Mouse (Mus musculus): Measurements from ENCODE around the gene Ckap2.

Gene Ckap2

DNA sequence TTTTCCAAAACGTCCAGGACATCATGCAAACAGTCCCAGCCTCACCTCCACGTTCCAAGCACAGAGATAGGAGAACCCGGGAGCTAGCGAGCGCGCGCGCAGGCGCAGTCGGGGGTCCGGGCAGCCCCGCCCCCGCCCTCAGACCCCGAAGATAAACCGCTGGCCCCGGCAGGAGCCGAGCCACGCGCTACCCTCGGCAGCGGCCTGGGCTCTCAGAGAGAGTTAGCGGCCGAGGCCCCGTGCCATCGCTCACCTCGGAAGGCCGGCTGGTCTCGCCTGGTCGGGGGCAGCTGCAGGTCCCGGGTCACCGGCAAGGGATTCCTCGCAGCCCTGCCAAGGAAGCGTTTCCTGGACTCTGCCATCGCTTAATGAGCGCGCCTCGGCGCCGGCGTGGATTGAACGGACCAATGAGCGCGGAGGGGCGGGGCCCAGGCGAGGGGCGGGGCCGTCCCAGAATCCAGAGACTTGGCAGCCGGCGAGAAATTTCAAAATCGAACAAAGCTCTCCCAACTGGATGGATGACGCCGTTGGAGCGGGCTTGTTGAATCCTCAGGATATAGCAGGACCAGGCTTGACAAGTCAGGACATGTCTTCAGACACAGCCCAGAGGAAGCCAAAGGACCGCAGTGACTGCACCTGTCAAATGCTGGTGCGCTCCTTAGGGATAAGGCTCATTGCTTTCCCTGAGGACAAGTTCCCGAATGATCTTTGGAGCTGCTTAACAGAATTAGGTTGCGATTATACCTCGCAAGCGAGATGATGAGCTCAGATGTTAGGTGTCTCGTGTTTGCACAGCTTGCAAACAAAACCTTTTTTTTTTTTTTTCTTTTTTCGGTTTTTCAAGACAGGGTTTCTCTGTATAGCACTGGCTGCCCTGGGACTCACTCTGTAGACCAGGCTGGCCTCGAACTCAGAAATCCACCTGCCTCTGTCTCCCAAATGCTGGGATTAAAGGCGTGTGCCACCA lies at the start of gene Ckap2:
Gene Ckap2 (minus strand): TSS at position 389 of the 967 bp plus-strand sequence.
- DNase-seq (ENCODE audit: extremely low read depth, low read depth), result peak; percentile 62

DNA sequence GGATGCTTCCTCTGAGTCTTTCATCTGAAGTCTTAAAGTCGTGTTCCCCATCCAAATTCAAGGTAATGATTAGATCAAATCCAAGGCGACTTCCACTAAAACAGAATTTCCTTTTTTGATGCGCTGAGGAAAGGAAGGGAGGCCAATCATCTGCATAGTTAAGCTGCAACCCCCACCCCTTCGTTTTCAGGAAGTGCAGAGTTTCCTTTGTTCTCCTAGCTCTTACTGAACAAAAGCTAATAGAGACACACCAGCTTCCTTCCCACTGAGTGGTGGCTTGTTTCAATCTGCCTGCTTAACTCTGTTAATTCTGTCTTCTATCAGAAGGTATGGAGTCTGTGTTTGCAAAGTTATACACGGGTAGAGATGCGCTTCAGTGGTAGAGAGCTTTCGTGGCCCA lies 43.0 kb upstream of the Ckap2 start:
- peak; percentile 7 for DNase-seq (ENCODE audit: extremely low read depth, low read depth)

DNA sequence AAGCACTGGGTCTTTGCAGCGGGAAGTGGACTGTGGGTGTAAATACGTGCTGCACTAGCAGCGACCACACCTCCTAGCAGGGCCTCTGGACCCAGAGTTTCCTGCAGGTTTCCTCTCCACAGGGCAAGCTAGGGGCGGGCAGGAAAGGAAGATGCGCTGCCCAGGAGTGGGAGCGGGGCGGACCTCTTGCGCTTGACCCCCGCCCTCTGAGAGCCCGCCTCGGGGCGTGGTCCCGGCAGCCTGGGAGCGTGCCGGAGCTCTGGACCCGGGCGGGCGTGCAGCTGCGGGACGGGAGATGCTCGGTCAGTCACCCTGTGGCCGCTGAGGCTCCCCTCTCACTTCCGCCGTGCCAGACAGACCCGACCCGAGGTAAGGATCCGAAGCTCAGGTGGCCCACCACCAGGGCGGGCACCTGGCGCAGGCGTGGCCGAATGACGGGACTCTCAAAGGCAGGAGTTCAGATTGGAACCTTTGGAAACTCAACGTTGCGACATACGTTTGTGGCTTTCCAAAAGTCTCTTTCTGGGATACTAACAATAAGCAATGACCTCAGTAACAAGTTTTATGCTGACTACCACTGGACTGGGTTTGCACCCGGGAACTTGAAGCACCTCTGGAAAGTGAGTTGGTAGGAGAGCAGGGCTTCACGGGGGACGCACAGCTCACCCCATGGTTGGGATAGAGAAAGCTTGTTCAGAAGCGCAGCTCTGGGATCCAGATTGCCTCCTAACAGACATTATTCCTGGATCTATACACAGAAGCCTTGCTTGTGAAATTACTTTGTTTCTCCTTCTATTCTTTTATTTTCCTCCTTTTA lies 41.6 kb upstream of the Ckap2 start, which contains the start of gene Thsd1:
Gene Thsd1 (plus strand): TSS at position 253 of the 817 bp plus-strand sequence.
- no peak for DNase-seq (ENCODE audit: extremely low read depth, low read depth)

DNA sequence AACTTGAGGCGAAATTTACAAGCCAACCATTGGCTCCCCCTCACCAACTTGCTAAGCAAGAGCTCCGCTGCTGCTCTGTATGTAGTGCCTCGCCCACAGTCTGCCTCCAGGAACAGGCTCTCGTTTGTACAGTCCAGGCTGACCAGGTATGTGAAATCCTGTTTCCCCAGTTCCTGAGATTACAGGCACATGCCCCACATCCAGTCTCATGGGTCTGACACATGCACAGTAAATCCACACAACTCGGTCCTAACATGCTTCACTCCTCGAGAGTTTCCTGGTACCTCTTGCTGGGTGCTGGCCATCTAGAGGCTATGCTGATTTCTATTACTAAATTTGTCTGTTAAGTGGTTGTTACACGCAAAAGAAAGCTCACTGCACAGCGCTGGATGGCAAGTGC lies 40.7 kb upstream of the Ckap2 start:
- no peak for DNase-seq (ENCODE audit: extremely low read depth, low read depth)

- no peak for DNase-seq (ENCODE audit: extremely low read depth, low read depth)
These were observed 29.2 kb upstream of the Ckap2 start for GRCm38 (mm10) chr8:22214826-22215225.

DNA sequence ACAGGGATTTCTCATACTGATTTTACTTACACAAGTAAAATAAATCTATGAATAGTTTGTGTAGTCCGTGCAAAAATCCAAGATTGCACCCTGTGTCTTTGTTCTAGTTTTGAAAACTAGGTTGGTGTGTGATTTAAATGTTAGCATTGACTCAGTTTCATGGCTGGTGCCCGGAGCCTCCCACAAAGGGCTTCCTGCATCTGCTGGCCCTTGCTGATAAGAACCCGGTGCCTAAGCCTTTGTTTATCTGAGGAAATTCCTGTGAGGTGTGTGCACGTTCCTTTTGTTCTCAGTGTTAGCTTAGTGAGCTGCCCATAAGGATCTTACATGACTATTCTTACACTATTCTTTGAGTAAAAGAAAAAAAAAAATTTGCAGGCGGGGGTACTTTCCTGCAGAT lies 23.4 kb upstream of the Ckap2 start:
- DNase-seq (ENCODE audit: extremely low read depth, low read depth), result peak; percentile 74

- DNase-seq (ENCODE audit: extremely low read depth, low read depth), result no peak
These were observed 21.9 kb upstream of the Ckap2 start for GRCm38 (mm10) chr8:22207535-22207934.

GRCm38 (mm10) chr8:22199481-22199880 lies 13.9 kb upstream of the Ckap2 start:
- DNase-seq (ENCODE audit: extremely low read depth, low read depth), result no peak

DNA sequence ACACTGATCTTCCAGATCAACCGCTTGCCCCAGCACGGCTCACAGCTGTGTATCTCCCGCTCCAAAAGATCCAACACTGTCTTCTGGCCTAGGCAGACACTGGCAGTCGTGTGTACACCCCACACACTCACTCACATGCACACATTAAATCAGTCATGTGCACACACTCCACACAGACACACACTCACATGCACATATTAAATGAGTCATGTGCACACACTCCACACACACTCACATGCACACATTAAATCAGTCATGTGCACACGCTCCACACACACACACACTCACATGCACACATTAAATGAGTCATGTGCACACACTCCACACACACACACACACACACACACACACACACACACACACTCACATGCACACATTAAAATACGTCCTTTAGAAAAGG lies 12.3 kb upstream of the Ckap2 start:
- DNase-seq (ENCODE audit: extremely low read depth, low read depth), result no peak

DNA sequence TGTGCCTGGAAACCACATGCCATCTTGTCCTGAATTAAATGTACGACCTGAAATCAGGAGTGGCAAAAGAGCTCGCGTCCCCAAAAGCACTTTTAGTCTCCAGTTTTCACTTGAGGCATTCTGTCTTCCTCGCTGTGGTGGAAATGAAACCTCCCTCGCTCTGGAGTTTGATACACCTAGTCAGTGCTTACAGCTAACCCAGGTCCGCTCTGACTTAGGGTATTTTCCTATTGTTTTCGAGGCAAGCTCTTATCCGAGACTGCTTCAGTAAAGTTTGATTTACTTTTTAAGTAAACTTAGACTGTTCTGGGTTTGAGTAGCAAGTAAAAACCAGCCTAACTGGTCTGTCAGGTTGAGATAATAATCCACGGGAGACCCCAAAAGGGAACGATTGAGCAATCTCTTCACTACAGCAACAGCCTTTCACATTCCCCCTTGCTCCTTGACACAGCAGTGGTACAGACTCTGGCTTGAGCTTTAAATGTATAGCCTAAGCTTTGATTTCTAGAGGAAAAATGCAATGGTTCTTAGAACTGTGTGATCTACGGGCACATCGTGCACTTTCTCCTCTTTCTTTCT lies 7.9 kb upstream of the Ckap2 start:
- peak; percentile 44 for DNase-seq (ENCODE audit: extremely low read depth, low read depth)

GRCm38 (mm10) chr8:22192660-22193431 lies 7.2 kb upstream of the Ckap2 start, which contains the start of gene Vps36:
Gene Vps36 (plus strand): TSS chr8:22192809.
- peak; percentile 50 for DNase-seq (ENCODE audit: extremely low read depth, low read depth)

DNA sequence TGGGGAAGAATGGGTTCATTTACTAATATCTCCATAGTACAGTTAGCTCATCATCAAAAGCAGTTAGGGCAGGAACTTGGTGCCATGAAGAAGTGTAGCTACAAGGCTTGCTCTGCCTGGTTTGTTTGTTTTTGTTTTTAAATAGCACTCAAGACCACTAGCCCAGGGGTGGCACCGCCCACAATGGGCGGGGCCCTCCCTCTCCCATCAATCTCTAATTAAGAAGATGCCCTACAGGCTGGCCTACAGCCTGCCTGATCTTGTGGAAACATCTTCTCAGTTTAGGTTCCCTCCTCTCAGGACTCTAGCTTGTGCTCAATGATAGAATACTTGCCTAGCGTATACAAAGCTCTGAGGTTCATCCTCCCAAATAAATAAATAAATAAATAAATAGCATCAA lies 735 bp downstream of the Ckap2 start:
- peak; percentile 58 for DNase-seq (ENCODE audit: extremely low read depth, low read depth)

DNA sequence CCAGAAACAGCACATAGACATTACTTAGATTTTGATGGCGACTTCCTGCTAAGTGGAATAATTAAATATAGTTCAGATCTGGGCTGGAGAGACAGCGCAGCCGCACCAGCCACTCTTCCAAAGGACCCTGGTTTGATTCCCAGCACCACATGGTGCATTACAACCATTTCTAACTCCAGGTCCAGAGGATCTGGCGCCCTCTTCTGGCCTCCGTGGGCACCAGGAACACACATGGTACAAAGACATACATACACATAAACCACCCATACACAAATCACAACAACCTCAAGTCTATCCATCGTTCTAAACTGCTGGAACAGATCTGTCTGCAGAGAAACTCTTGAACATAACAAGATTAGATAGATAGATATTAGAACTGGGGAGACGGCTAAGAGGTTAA lies 9.7 kb downstream of the Ckap2 start:
- no peak for DNase-seq (ENCODE audit: extremely low read depth, low read depth)

- DNase-seq (ENCODE audit: extremely low read depth, low read depth), result no peak
These were observed 16.5 kb downstream of the Ckap2 start for GRCm38 (mm10) chr8:22169167-22169566.

DNA sequence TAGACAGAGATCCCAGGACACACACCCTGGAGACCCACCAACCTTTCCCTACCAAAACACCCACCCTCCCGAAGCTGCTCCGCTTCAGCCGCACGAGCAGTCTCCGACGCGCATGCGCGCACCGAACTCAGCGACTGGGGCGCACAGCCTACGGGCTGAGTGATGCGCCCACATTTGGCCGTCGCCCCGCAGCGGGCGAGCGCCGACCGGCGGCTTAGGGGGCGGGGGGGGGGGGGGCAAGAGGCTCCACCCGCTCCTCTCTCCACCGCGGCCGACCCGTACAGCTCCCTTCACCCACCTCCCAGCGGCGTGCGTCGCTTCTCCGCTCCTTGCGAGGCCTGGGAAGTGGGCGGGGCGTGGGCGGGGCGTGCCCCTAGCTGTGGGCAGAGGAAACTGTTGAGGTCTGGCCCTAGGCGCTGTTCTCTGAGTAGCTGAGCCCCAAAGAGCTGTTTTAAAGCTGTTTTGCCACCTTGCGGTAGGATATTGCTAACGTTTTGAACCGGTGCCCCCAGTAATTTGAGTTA lies 19.5 kb downstream of the Ckap2 start, which contains the start of gene Nek3:
Gene Nek3 (minus strand): TSS at position 356 of the 524 bp plus-strand sequence.
- DNase-seq (ENCODE audit: extremely low read depth, low read depth), result peak; percentile 72

DNA sequence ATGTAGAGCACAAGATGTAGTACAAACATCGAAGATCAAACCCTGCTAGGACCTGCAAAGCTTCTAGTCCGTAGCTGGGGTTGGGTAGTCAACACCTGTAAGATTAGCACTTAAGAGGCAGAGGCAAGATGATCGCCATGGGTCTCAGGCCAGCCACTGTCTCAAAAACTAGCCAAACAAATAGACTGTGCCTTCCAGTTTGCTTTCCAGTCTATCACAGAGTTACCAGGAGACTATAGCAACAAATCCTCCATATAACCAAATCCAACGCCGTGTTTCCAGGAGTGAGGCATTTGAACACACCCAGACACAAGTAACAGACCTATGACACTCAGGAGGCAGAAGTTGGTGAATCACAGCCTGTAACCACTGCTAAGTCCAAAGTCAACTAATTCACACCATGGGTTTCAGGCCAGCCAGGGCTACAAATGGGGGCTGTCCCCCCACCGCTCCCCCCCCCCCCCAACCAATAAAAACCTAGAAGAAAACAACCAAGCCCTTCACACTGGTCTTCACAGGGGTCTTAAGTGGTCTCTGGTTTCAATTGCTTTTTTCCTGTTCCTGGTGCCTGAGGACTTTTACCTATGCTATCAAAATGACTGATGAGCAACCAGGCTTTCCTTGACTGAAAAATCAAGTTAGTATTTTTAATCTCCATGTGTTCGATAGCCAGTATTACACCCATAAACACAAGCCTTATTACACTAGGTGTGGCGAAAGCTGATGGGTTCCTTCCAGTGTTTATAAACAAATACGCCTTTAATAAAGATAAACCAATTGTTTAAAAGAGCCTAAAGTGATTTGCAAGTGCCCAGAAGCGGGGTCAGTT lies 20.2 kb downstream of the Ckap2 start:
- no peak for DNase-seq (ENCODE audit: extremely low read depth, low read depth)

- DNase-seq (ENCODE audit: extremely low read depth, low read depth), result no peak
These were observed 21.2 kb downstream of the Ckap2 start for GRCm38 (mm10) chr8:22164431-22164830.

- DNase-seq (ENCODE audit: extremely low read depth, low read depth), result no peak
These were observed 23.4 kb downstream of the Ckap2 start for GRCm38 (mm10) chr8:22162206-22162605.

- DNase-seq (ENCODE audit: extremely low read depth, low read depth), result no peak
These were observed 35.3 kb downstream of the Ckap2 start for GRCm38 (mm10) chr8:22150345-22150663.
